Mouse (Mus musculus): ENCODE results near the gene BC030499. TPM values are rescaled to one million over a fixed set of nuclear protein-coding genes. Genes with fewer than 3 reads are reported as not detected.

Gene BC030499
- total RNA-seq, 2 experiments from 2014 or later: 0.37 to 0.49 TPM

- DNase-seq: no peak
Measured at GRCm38 (mm10) chr11:78305272-78305671, 14.6 kb downstream of the BC030499 start.

- DNase-seq: no peak
Measured at GRCm38 (mm10) chr11:78310861-78311511, 20.3 kb downstream of the BC030499 start.

- DNase-seq: no peak
Measured at GRCm38 (mm10) chr11:78313662-78314061, 23.0 kb downstream of the BC030499 start.

GRCm38 (mm10) chr11:78318411-78318810 lies 27.8 kb downstream of the BC030499 start:
- DNase-seq: no peak

GRCm38 (mm10) chr11:78322076-78322831 lies 31.6 kb downstream of the BC030499 start:
- DNase-seq: no peak

- DNase-seq: peak; percentile 61 to 76
Measured at GRCm38 (mm10) chr11:78322860-78323259, 32.2 kb downstream of the BC030499 start, which contains the start of gene Aldoc. Gene Aldoc, plus strand, starts transcription at chr11:78322968.

GRCm38 (mm10) chr11:78324000-78324785 lies 33.6 kb downstream of the BC030499 start:
- DNase-seq: no peak

- DNase-seq: no peak
Measured at GRCm38 (mm10) chr11:78324965-78325364, 34.3 kb downstream of the BC030499 start.

- no peak for DNase-seq
Measured at GRCm38 (mm10) chr11:78327215-78327614, 36.6 kb downstream of the BC030499 start.

GRCm38 (mm10) chr11:78327634-78328511 lies 37.2 kb downstream of the BC030499 start, which contains the start of gene Pigs:
Gene Pigs, plus strand, starts transcription at chr11:78328415.
- peak; percentile 98 for DNase-seq

- DNase-seq: no peak
Measured at GRCm38 (mm10) chr11:78328512-78329056, 37.9 kb downstream of the BC030499 start.

- DNase-seq: no peak
Measured at GRCm38 (mm10) chr11:78332676-78333075, 42.0 kb downstream of the BC030499 start.

GRCm38 (mm10) chr11:78333992-78334391 lies 43.4 kb downstream of the BC030499 start:
- DNase-seq: no peak

GRCm38 (mm10) chr11:78337040-78337439 lies 46.4 kb downstream of the BC030499 start:
- no peak for DNase-seq

GRCm38 (mm10) chr11:78341702-78342101 lies 51.1 kb downstream of the BC030499 start:
- no peak for DNase-seq

- DNase-seq: peak; percentile 81
Measured at GRCm38 (mm10) chr11:78343381-78344327, 53.0 kb downstream of the BC030499 start, which contains the start of gene Unc119. Gene Unc119, plus strand, starts transcription at chr11:78343482.

- DNase-seq: no peak
Measured at GRCm38 (mm10) chr11:78344328-78344889, 53.8 kb downstream of the BC030499 start.

- DNase-seq: peak; percentile 73 to 86
Measured at GRCm38 (mm10) chr11:78344890-78345715, 54.5 kb downstream of the BC030499 start.

- DNase-seq: peak in 1 of 2 experiments; percentile 50
Measured at GRCm38 (mm10) chr11:78345801-78346200, 55.2 kb downstream of the BC030499 start.

All from heart, adult 18-20 months (tissue).